Mouse (Mus musculus) thymus, postnatal 25 days (tissue): ENCODE measurements around the gene Tdp1.
"Not testable (repeated sequence)": the region's sequence is repeated elsewhere in the genome, so short reads cannot be mapped to it uniquely, and the experiment has no call there.

Source experiments
- DNase-seq: peaks from one replicate; pipeline ENCODE4 v3.0.0; 2022

Gene Tdp1

DNA sequence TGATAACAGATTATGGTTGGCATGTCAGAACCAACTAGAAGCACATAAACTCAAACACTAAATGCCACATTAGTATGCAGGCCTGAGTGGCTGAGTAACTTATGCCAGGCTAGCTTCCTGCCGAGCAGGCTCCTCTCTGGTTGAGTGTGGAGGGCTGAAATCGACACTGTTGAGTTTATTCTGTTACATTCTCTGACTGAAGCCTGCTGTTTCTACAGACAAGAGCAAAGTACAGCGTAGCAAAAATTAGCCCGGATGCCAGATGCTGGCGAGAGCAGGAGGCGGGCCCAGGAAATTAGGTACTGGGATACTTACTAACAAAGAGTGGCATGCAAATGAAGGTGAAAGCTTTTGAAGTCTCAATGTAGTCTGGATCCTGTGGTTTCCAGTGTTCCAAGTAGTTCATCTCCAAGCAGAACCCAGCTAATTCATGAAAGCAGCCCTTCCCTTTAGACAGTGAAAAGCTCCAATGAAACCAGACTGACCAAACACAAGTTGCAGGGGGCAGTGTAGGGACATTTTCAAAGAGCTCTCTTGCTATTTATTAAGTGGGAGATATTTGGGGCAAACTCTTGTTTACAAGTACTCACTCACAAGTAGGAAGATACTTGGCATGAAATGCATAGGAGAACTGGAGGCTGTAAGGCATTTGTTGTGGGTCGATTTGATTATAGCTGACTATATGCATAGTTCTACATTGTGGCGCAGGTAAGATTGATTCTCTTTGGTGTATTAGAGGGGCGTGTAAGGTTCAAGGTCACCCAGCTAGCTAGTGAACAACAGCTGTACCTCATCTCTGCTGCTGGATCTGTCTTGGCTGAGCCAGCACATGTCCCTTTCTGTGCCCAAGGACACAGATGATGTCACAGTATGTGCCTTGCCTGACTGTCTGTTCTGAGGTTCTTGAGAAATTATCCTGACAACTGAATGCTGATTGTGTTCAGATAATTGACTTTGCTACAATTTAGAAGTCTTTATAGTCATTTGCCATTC, 74.0 kb downstream of the Tdp1 start:
- DNase-seq = no peak

DNA sequence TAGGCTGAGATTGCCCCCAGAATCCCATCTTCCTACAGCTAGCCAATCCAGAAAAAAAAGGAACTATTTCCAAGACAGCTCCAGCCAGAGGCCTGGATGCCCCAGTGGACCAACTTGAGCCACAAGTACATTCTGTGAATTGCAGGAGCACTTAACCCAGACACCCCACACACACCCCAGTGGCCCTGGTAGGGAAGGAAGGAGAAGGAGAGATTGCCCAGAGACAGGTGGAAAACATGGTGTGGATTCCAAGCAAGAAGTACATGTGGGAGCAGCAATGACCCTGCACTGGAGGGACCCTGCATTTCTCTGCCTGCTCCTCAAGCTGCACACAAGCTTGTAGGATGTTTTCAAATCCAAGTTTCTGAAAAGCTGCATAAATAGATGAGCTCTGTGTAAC, 75.0 kb downstream of the Tdp1 start:
- DNase-seq = no peak

DNA sequence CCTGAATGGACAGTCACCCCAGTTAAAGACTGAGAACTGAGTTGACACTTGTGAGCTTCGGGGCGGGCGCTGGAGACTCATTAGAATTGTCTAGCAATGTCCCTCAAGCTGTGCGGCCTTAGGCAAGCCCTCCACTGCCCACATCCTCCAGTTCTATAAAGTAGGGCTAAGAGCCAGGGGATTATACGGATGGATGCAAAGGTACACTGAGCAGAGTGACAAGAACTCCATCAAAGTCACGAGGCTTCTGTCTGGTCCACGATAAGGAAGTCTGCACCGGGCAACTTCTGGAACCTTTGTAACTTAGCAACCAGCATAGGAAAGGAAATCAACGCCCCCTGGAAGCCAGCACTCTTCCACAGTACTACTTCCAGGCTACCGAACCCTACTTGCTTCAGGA, 75.6 kb downstream of the Tdp1 start:
- DNase-seq = no peak

DNA sequence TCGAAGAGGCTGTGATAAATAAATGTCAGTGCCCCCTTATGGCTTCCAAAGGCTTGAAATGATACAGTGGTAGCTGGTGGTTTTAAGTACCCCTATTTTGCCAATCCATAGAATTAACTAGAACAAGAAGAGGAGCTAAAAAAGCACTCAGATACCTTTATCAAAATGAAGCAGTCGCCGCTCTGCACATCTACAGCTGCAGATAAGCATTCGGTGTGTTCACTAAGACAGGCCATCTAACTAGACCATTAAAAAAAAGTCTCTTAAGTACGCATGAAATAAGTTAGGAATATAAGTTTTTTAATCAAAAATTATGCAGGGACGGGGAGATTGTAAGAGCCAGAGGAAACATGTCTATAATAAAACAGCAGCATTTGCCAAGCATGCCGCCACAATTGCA, 76.4 kb downstream of the Tdp1 start:
- no peak for DNase-seq

DNA sequence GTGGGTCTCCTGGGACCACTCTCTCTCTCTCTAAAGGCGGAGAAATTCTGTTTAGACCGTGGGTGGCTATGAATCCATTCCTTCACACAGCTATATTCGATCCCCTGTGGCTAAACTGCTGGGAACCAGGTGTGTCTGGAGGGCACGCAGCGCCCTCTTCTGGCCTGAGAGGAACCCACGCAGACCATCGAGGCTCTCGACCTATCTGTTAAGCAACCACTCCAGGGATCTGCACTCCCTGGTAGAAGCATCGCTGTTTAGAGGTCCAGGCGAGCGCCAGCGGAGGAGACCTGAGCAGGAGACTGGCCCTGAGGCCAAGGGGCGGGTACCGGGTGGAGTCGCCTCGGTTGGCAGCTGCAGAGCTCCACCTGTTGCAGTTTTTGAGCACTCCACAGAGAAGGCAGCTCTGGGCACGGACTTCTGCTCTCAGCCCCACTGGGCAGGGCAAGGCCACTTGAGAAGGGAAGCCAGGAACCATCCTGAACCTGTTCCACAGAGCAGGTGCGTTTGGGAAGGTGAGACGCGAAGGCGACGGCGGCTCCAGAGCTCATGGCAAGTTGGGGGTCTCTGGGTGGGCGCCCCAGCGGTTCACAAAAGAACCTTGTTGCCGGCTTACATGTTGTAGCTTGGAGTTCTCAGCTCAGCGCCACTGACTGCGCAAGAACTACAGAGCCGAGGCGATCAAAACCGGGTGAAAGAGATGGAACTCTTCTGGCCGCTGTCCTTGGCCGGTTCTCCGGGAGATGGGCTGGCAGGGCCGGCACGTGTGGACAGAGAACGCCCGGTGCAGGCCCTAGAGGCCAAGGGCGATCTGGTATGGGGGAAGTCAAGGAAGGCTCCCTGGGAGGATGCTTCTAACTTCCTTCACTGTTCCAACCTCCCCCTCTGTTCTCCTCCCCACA, 80.2 kb downstream of the Tdp1 start, which contains the start of gene Kcnk13:
Gene Kcnk13 (plus strand): TSS at position 199 of the 902 bp plus-strand sequence.
- DNase-seq = peak; percentile 56

DNA sequence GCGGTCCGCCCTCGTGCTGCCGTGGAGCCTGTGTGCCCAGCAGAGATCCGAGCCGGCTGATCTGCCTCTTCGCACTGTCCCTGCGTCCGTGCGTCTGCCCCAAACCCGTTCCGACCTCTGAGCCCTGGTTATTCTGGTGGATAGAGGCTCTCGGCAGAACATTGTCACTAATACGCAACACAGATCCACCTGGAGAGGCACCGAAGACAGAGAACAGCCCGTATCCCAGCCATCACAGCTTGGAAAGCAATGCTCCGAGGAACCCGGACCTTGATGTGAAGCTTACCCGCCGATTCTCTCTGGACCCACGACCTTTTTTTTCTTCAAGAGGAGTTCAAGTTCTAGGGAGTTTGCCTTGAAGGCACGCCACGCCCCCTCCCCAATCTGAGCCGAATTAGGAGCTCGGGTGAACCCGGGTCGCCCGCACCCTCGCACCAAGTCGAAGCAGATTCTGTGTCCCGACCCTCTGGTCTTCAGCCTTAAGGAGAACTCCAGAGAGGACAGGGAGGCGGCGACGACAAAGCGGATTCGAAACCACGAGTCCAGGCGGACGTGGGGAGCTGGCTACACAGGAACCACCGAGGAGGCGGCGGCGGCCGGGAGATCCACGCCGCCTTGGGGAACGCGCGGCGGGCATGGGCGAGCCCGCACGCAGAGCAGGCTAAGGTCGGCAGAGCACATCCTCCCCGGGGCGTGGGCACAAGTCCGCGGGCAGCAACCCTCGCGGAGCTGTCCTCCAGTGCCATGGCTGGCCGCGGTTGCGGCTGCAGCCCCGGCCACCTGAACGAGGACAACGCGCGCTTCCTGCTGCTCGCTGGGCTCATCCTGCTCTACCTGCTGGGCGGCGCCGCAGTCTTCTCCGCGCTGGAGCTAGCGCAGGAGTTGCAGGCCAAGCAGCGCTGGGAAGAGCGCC, 81.1 kb downstream of the Tdp1 start:
- DNase-seq = peak; percentile 6

DNA sequence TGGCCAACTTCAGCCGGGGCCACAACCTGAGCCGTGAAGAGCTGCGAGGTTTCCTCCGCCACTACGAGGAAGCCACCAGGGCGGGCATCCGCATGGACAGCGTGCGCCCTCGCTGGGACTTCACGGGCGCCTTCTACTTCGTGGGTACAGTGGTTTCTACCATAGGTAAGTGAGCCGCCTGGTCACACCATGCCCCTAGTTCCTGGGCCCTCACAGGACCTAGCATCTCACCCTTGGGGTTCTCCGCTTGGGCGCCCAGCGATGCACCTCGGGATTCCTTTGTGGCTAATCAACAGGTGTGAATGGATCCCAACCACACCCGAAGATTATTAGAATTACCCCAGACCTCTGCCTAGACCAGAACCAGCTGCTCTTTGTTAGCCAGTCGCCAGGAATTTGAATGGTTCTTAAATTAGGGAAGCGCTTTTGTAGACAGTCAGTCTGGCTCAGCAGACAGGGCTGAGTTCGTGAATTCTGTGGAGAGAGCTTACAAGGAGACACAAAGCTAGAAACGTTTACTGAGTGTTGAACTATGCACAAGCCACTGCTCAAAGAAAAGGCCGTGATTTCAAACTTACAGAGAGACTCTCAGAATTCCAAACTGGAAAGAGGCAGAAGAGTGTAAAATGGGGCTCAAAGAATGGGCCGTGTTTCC, 81.9 kb downstream of the Tdp1 start:
- no peak for DNase-seq

DNA sequence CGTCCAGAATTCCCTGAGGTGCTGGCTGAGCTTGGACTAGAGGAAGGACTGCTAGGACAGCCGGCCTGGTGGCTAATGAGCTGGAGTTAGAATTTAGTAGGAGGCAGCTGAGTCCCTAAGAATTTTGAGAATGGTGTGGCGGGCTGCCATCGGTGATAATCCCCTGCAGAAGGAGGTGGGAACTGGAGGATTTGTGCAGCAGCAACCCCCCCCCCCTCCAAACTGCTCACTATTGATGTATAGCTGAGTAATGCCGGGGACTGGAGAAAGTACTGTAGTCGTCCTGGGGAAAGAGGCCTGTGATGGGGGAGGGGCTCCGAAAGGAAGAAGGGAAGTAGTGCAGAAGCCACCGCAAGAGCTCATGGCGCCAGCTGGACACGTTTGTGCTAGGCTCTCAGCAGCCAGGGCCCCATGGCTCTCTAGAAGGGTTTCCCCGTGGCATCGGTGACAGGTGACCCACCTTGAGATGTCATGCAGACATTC, 82.6 kb downstream of the Tdp1 start:
- DNase-seq = no peak

DNA sequence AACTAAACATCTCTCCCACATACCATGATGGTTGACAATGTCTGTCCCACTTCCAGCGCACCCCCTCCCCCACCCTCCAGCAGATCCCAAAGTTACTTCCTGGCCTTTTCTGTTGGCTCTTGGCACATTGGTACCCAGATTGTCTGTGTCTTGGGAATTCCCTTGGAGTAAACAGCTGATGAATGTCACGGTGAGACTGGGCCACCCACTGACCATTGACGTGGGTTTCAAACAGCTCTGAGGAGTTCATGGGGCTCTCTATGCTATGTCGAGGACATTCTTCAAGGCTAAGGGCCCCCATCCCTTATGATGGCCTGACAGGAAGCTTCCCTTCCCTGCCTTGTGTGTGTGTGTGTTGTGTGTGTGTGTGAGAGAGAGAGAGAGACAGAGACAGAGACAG, 85.6 kb downstream of the Tdp1 start:
- DNase-seq = no peak

DNA sequence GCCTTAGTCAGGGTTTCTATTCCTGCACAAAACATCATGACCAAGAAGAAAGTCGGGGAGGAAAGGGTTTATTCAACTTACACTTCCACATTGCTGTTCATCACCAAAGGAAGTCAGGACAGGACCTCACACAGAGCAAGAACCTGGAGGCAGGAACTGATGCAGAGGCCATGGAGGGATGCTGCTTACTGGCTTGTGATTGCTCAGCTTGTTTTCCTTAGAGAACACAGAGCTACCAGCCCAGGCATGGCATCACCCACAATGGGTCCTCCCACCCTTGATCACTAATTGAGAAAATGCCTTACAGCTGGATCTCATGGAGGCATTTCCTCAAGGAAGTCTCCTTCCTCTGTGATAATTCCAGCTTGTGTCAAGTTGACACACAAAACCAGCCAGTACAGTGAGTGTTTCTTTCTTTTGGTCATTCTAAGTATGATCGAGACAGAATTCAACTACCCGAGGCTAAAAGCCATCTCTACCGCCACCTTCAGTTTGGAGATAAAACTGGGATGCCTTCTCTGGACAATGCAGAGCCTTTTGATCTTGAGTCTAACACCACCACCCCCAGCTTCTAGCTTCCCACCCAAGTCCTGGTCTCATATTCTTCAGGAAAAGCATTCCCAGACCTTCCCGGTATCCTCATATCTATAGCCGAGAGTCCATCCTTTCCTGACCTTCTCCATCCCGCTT, 87.0 kb downstream of the Tdp1 start:
- not testable (repeated sequence) for DNase-seq

DNA sequence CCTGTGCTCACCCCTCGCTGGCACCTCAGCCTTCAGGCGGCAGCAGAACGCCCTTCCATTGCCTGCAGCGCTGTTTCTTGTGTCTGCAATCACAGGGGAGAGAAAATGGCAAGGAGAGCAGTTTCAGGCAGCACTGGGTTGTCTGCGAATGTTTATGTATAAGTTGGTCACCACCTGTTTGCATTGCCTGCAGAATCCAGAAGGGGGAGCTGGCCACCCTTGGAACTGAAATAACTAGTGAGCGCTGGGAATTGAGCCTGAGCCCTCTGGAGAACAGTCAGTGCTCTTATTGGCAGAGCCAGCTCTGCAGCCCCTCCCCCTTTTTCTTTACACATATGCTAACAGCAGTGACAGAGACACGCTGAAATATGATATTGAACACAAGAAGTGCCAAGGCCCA, 88.5 kb downstream of the Tdp1 start:
- no peak for DNase-seq

DNA sequence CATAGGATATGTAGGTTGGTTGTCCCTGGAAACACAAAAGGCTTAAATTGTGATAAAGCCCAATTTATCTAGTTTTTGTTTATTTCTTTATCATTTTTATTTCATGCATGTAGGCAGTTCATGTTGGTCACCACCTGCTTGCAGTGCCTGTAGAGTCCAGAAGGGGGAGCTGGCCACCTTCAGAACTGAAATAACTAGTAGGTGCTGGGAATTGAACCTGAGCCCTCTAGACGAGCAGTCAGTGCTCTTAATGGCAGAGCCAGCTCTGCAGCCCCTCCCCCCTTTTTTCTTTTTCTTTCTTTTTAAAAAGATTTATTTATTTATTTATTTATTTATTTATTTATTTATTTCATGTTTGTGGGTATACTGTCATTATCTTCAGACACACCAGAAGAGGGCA, 89.3 kb downstream of the Tdp1 start:
- DNase-seq = no peak

DNA sequence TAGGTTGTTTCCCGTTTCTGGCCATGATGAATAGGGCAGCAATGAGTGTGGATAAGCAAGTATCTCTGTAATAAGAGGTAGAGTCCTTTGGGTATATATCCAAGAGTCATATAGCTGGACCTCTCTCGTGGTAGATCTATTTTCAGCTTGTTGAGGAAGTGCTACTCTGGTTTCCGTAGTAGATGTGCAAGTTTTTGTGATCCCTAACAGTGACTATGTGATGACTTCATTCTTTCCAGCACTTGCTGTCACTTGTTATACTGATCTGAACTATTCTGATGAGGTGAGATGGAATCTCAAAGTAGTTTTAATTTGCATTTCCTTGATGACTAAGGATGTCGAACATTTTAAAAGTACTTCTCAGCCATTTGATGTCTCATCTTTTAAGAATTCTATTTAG, 95.2 kb downstream of the Tdp1 start:
- DNase-seq = no peak

DNA sequence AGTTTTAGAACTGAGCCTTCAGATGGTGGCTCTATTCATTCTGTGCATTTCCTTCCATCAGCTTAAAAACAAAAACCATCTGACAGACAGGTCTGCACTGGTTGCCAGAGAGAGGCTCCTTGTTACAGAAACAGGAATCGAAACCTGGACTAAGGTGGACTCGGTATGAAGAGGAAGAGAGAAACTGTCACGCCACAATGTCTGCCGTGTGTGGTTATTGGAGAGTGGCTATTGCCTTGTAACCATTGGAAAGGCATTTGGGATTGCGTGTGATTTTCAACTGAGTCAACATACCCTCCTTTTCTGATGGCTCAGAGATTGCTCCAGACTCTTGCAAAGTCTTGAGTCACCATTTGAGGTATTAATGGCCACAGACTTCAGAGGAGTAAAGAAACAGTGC, 102.5 kb downstream of the Tdp1 start:
- no peak for DNase-seq

DNA sequence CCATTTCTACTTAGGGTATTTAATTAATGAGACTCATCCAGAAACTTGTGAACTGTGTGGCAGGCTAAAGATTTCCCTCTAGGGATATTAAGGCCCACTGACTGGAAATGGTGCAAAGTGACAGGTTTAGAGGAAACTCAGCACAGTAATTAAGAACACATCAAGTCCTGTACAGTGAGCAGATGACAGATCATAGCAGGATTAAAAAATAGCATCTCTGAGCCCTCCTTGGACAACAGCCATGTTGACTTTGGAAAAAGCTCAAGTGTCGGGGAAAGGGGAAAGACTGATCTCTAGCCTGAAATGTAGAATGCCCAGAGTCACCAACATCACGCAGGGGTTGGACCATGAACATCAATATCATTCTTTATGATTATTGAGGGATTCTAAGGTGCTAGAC, 103.8 kb downstream of the Tdp1 start:
- no peak for DNase-seq

DNA sequence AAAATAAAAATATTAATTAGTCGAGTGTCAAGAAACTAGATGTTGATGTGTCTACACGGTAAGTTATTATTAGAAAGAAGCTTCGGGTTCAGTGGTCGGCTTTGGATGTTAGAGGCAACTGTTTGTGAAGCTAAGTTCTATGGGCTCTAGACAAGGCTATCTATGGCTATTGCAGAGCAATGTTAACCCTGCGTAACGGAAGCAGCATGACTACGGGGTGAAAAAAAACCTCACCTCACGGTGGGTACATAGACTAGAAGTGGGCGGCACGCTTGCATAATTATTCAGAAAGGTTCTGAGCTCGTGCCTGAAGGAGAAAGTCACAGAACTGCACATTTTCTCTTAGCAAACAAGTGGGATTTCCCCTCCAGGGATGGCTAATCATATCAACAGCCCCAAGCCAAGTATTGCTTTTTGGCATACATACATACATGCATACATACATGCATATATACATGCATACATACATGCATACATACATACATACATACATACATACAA, 108.1 kb downstream of the Tdp1 start:
- DNase-seq = no peak

DNA sequence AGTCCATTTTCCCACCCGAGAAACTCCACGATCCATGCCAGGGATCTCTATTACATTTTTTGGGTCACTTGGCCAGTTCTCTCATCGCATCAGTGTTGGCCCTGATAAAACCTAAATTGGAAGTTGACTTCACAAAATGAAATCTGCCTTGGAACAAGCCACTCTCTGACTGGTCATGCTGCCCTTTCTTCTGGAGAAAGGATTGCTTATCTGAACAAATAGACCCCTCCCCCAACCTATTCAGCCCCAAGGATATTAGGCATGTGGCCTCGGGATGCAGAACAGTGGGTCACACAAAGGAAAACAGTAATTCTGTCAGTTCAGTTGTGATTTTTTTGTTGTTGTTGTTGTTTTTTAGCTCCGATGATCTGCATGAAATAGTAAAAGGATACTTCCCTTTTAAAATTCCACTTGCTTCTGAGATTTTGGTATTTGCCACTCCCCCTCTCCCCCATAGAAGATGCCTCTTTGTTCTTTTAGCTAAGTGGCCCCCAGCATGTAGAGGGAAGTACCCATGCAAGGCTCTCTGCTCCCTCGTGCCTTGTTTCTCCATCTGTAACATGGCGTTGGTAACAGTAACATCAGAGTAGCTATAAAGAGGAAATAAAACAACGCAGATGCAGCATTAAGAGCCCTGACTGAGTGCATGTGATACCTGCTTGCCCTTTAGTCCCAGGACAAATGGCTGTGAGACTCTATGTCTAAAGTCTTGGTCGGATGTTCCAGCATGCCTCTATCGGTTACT, 109.0 kb downstream of the Tdp1 start:
- DNase-seq = no peak

DNA sequence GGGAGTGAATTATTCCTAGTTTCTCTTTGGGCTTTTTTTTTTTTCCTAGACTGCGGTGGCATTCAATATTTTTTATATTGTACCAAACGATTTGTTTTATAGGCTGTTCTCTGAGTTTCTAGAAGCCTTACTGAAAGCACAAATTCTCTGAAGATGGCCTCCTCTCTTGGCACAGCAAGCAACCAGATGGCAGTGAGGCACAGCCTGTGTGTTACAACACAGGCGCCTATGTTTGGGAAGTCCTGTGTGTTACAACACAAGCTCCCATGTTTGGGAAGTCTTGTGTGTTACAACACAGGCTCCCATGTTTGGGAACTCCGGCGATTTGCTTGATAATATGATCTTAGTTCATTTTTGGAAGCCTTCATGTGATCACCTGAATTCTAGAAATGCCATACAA, 111.6 kb downstream of the Tdp1 start:
- DNase-seq = no peak

DNA sequence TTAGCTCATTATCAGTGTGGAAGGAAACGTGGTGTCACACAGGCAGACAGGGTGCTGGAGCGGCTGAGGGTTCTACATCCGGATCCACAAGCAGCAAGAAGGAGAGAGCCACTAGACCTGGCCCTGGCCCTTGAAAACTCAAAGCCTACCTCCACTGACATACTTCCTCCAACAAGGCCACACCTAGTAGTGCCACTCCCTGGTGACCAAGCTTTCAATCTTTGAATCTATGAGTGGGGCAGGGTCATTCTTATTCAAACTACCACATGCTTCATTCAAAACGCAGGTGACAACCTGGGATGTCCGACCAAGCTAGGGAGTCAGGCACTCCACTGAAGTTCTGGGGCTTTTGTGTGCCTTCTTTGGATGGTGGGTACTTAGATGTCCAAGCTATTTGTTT, 115.4 kb downstream of the Tdp1 start:
- DNase-seq = no peak

DNA sequence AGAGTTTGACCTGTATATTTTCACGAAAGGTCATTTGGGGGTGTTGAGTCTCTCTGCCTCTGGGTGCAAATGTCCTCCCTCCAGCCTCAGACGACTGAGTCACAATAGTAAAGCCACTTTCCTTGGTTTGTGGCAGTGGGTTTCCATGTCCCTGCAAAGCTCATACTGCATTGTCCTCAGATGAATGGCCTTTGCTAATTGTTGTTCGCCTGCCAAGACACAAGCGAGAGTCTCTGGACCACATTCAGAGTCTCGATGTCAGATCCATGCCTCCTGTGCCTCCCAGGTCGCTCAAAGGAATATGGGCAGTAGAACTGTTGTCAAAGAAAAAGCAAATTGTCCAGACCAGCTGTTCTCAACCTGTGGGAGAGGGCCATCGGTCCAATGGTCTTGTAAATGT, 116.1 kb downstream of the Tdp1 start:
- no peak for DNase-seq
